Mouse (Mus musculus) hindbrain, embryonic 12.5 days (tissue): ENCODE measurements around the gene Msl2. TPM values are rescaled to one million over a fixed set of nuclear protein-coding genes. Genes with fewer than 3 reads are reported as not detected.
A peak's percentile ranks its signal among the peaks of the same experiment; 100 is the strongest.

Experiments used
- ATAC-seq: fragments of 200-750 bp; cut with Nextera tagmentation; 2 replicates; pipeline ENCODE4 v1.8.0; 2017; ENCODE audit warnings: moderate TSS enrichment; ENCODE audit not compliant: low FRiP score
- H3K27ac ChIP-seq: fragments of 300-500 bp; sonication (generic); 2 replicates; pipeline ENCODE4 v1.5.1; 2016; ENCODE audit warnings: mild to moderate bottlenecking
- H3K27me3 ChIP-seq: fragments of 300-500 bp; sonication (generic); 2 replicates; pipeline ENCODE4 v1.6.1; 2016; ENCODE audit warnings: mild to moderate bottlenecking
- H3K36me3 ChIP-seq: fragments of 300-500 bp; sonication (generic); 2 replicates; pipeline ENCODE4 v1.6.1; 2016; ENCODE audit warnings: mild to moderate bottlenecking
- H3K4me1 ChIP-seq: fragments of 300-500 bp; sonication (generic); 2 replicates; pipeline ENCODE4 v1.6.1; 2016
- H3K4me2 ChIP-seq: fragments of 300-500 bp; sonication (generic); replicated peaks from 2 replicates; pipeline ENCODE4 v1.6.1; 2016; ENCODE audit warnings: mild to moderate bottlenecking
- H3K4me3 ChIP-seq: fragments of 300-500 bp; sonication (generic); 2 replicates; pipeline ENCODE4 v1.5.1; 2016; ENCODE audit warnings: mild to moderate bottlenecking
- H3K9ac ChIP-seq: fragments of 300-500 bp; sonication (generic); 2 replicates; pipeline ENCODE4 v1.6.1; 2016; ENCODE audit warnings: mild to moderate bottlenecking, moderate library complexity
- H3K9me3 ChIP-seq: fragments of 300-500 bp; sonication (generic); replicated peaks from 2 replicates; pipeline ENCODE4 v1.6.1; 2016; ENCODE audit warnings: mild to moderate bottlenecking
- WGBS: fragments of 180-500 bp; shearing (Covaris S2); methylation state at CpG from one replicate; pipeline ENCODE4 v1.1.7; 2016; 5-methylcytosine and 5-hydroxymethylcytosine counted together
- polyA plus RNA-seq: library from polyadenylated mRNA; unstranded; fragments of >200 nt; fragmentation: Nextera tagmentation; extraction: Ambion mirVana; gene quantifications from 2 replicates; pipeline ENCODE4 v1.2.1, GENCODE M21; 2016

The Msl2 gene
- polyA plus RNA-seq, 1 experiment from 2014 or later, result 9.6 TPM

- Histone ChIP-seq H3K27ac (no peak overlapping the region), H3K36me3 (no peaks in the 10 kb centered on the region), H3K4me2 (peak overlapping the region; percentile 92), H3K4me1 (peaks cover 31% of the 10 kb centered on the region), H3K4me3 (peak overlapping the region; percentile 98), H3K9ac (peak overlapping the region; percentile 98), H3K27me3 (no peaks in the 10 kb centered on the region), H3K9me3 (no peaks in the 10 kb centered on the region)
- 1% methylated on average over 18 of the region's 18 CpGs for WGBS
- ATAC-seq, result no peak
Observed at GRCm38 (mm10) chr9:101076095-101076875, 2.4 kb downstream of the Msl2 start.

- H3K4me2 ChIP-seq, result peak overlapping the region; percentile 92
- no peaks in the 10 kb centered on the region for H3K9me3 ChIP-seq
- no peak overlapping the region for H3K27ac ChIP-seq
- H3K4me3 ChIP-seq, result peak overlapping the region; percentile 98
- no peaks in the 10 kb centered on the region for H3K36me3 ChIP-seq
- no peak for ATAC-seq
- H3K9ac ChIP-seq, result peak overlapping the region; percentile 98; the same call in 1 of the 2 replicates
- no peaks in the 10 kb centered on the region for H3K27me3 ChIP-seq
- peaks cover 31% of the 10 kb centered on the region for H3K4me1 ChIP-seq
Observed at GRCm38 (mm10) chr9:101077486-101077885, 3.6 kb downstream of the Msl2 start.

- no peaks in the 10 kb centered on the region for H3K9me3 ChIP-seq
- H3K27ac ChIP-seq, result no peak overlapping the region
- peak overlapping the region; percentile 18 for H3K4me3 ChIP-seq
- no peak for ATAC-seq
- 0 out of 2 replicates have a peak, but pooled peaks cover under 1% of the 10 kb centered on the region for H3K36me3 ChIP-seq
- H3K27me3 ChIP-seq, result no peaks in the 10 kb centered on the region
- WGBS, result 67% methylated on average over 4 of the region's 4 CpGs
- H3K4me1 ChIP-seq, result peaks cover 31% of the 10 kb centered on the region
- H3K9ac ChIP-seq, result peak overlapping the region; percentile 13; the same call in 1 of the 2 replicates
- H3K4me2 ChIP-seq, result peak overlapping the region; percentile 92
Observed at GRCm38 (mm10) chr9:101078579-101078978, 4.7 kb downstream of the Msl2 start.

- ATAC-seq, result no peak
- WGBS, result 82% methylated on average over 3 of the region's 3 CpGs
- Histone ChIP-seq H3K4me1 (peaks cover 31% of the 10 kb centered on the region), H3K27me3 (no peaks in the 10 kb centered on the region), H3K9ac (no peak overlapping the region), H3K4me3 (no peak overlapping the region), H3K9me3 (no peaks in the 10 kb centered on the region), H3K36me3 (peaks cover 3% of the 10 kb centered on the region; the same call in 1 of the 2 replicates), H3K4me2 (peak overlapping the region; percentile 92), H3K27ac (no peak overlapping the region)
Observed at GRCm38 (mm10) chr9:101080046-101080685, 6.3 kb downstream of the Msl2 start.

GRCm38 (mm10) chr9:101083728-101084127 lies 9.8 kb downstream of the Msl2 start:
- H3K4me1 ChIP-seq, result peaks cover 15% of the 10 kb centered on the region
- no peak overlapping the region for H3K27ac ChIP-seq
- no peak overlapping the region for H3K9ac ChIP-seq
- peaks cover 3% of the 10 kb centered on the region; the same call in 1 of the 2 replicates for H3K36me3 ChIP-seq
- no peak overlapping the region for H3K4me3 ChIP-seq
- H3K9me3 ChIP-seq, result no peaks in the 10 kb centered on the region
- no peak overlapping the region for H3K4me2 ChIP-seq
- no peak for ATAC-seq
- no peaks in the 10 kb centered on the region for H3K27me3 ChIP-seq
- 97% methylated on average over 3 of the region's 3 CpGs for WGBS

- no peak overlapping the region for H3K9ac ChIP-seq
- peaks cover 4% of the 10 kb centered on the region; the same call in 1 of the 2 replicates for H3K9me3 ChIP-seq
- H3K27me3 ChIP-seq, result no peaks in the 10 kb centered on the region
- ATAC-seq, result no peak
- no peak overlapping the region for H3K27ac ChIP-seq
- no peak overlapping the region for H3K4me2 ChIP-seq
- no peaks in the 10 kb centered on the region for H3K4me1 ChIP-seq
- no peak overlapping the region for H3K4me3 ChIP-seq
- 99% methylated on average over 4 of the region's 4 CpGs for WGBS
- H3K36me3 ChIP-seq, result peaks cover 9% of the 10 kb centered on the region
Observed at GRCm38 (mm10) chr9:101095425-101095824, 21.5 kb downstream of the Msl2 start.

- 97% methylated on average over 3 of the region's 3 CpGs for WGBS
- peaks cover 4% of the 10 kb centered on the region; the same call in 1 of the 2 replicates for H3K9me3 ChIP-seq
- no peaks in the 10 kb centered on the region for H3K27me3 ChIP-seq
- peaks cover 20% of the 10 kb centered on the region for H3K36me3 ChIP-seq
- H3K4me3 ChIP-seq, result no peak overlapping the region
- no peak for ATAC-seq
- H3K9ac ChIP-seq, result no peak overlapping the region
- H3K4me2 ChIP-seq, result no peak overlapping the region
- H3K27ac ChIP-seq, result no peak overlapping the region
- H3K4me1 ChIP-seq, result no peaks in the 10 kb centered on the region
Observed at GRCm38 (mm10) chr9:101096461-101096860, 22.6 kb downstream of the Msl2 start.

- Histone ChIP-seq H3K27me3 (no peaks in the 10 kb centered on the region), H3K4me1 (no peaks in the 10 kb centered on the region), H3K9ac (no peak overlapping the region), H3K9me3 (peaks cover 4% of the 10 kb centered on the region; the same call in 1 of the 2 replicates), H3K27ac (no peak overlapping the region), H3K4me2 (no peak overlapping the region), H3K36me3 (peaks cover 26% of the 10 kb centered on the region), H3K4me3 (no peak overlapping the region)
- no peak for ATAC-seq
- 70% methylated on average over 1 of the region's 1 CpGs for WGBS
Observed at GRCm38 (mm10) chr9:101097542-101097941, 23.6 kb downstream of the Msl2 start.

GRCm38 (mm10) chr9:101099445-101099844 lies 25.5 kb downstream of the Msl2 start:
- ATAC-seq, result no peak
- Histone ChIP-seq H3K36me3 (peaks cover 26% of the 10 kb centered on the region), H3K27me3 (no peaks in the 10 kb centered on the region), H3K9ac (no peak overlapping the region), H3K4me1 (no peaks in the 10 kb centered on the region), H3K27ac (no peak overlapping the region), H3K4me2 (no peak overlapping the region), H3K4me3 (no peak overlapping the region), H3K9me3 (peaks cover 4% of the 10 kb centered on the region; the same call in 1 of the 2 replicates)
- WGBS, result 90% methylated on average over 6 of the region's 6 CpGs

- H3K4me2 ChIP-seq, result no peak overlapping the region
- ATAC-seq, result no peak
- WGBS, result 93% methylated on average over 3 of the region's 3 CpGs
Observed at GRCm38 (mm10) chr9:101100163-101100562, 26.3 kb downstream of the Msl2 start.

GRCm38 (mm10) chr9:101101547-101101946 lies 27.6 kb downstream of the Msl2 start:
- H3K36me3 ChIP-seq, result peaks cover 27% of the 10 kb centered on the region
- peaks cover 4% of the 10 kb centered on the region; the same call in 1 of the 2 replicates for H3K9me3 ChIP-seq
- no peak overlapping the region for H3K4me3 ChIP-seq
- no peak for ATAC-seq
- H3K4me1 ChIP-seq, result no peaks in the 10 kb centered on the region
- H3K4me2 ChIP-seq, result no peak overlapping the region
- H3K9ac ChIP-seq, result no peak overlapping the region
- H3K27ac ChIP-seq, result no peak overlapping the region
- no peaks in the 10 kb centered on the region for H3K27me3 ChIP-seq
- WGBS, result 95% methylated on average over 8 of the region's 8 CpGs

More at GRCm38 (mm10) chr9:101100163-101100562, 26.3 kb downstream of the Msl2 start:
- Histone ChIP-seq H3K4me3 (no peak overlapping the region), H3K9ac (no peak overlapping the region), H3K36me3 (peaks cover 30% of the 10 kb centered on the region), H3K27me3 (no peaks in the 10 kb centered on the region), H3K4me1 (no peaks in the 10 kb centered on the region), H3K27ac (no peak overlapping the region), H3K9me3 (peaks cover 4% of the 10 kb centered on the region; the same call in 1 of the 2 replicates)

- Histone ChIP-seq H3K36me3 (peaks cover 28% of the 10 kb centered on the region), H3K4me1 (no peaks in the 10 kb centered on the region), H3K27ac (no peak overlapping the region), H3K4me3 (no peak overlapping the region), H3K27me3 (no peaks in the 10 kb centered on the region), H3K9ac (no peak overlapping the region), H3K4me2 (no peak overlapping the region), H3K9me3 (peaks cover 4% of the 10 kb centered on the region; the same call in 1 of the 2 replicates)
- WGBS, result 97% methylated on average over 3 of the region's 3 CpGs
- ATAC-seq, result no peak
Observed at GRCm38 (mm10) chr9:101102288-101102687, 28.4 kb downstream of the Msl2 start.
